Mouse (Mus musculus): ENCODE measurements around the gene Adcy7. TPM values are rescaled to one million over a fixed set of nuclear protein-coding genes. Genes with fewer than 3 reads are reported as not detected.

Gene Adcy7
- polyA plus RNA-seq, 1 experiment = 63.7 TPM

DNA sequence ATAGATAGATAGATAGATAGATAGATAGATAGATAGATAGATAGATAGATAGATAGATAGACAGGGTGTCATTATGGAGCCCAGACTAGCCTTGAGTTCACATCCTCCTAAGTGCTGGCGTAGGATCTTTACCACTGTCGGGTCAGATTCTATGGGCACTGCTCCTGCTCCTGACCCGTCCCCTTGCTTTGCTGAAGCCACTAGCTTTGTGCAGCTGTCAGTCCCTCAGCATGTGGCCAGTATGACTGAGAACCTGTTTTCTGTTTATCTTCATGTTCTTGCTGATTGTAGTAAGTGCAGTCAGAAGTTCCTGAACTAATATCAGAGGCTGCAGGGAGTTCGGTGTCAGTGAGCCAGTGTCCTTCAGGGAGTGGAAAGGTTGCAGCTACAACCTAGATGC is 35.5 kb downstream of the Adcy7 start:
- Histone ChIP-seq H3K27me3 (ENCODE audit: control insufficient read depth, insufficient read depth, low read length) (no peaks in the 10 kb centered on the region), H3K4me1 (replicated peaks; ENCODE audit: control insufficient read depth, insufficient read depth, low read length) (peaks cover 29% of the 10 kb centered on the region), H3K36me3 (ENCODE audit: control insufficient read depth, insufficient read depth, low read length) (peaks cover 5% of the 10 kb centered on the region; the same call in 1 of the 2 replicates), H3K4me3 (ENCODE audit: control insufficient read depth, insufficient read depth, low read length) (no peak overlapping the region), H3K27ac (ENCODE audit: control insufficient read depth, insufficient read depth, low read length) (no peak overlapping the region)
- no peak for DNase-seq
- TF ChIP-seq POLR2A (IDR thresholded peaks at IDR 0.05; ENCODE audit: control insufficient read depth, extremely low read depth, insufficient read depth, low read length, poor library complexity) = no peak
- no peak for TF ChIP-seq CTCF (IDR thresholded peaks at IDR 0.05; ENCODE audit: borderline replicate concordance, control insufficient read depth, extremely low read depth, insufficient read depth, low read length, poor library complexity)
- WGBS = 98% methylated on average over 4 of the region's 4 CpGs

DNA sequence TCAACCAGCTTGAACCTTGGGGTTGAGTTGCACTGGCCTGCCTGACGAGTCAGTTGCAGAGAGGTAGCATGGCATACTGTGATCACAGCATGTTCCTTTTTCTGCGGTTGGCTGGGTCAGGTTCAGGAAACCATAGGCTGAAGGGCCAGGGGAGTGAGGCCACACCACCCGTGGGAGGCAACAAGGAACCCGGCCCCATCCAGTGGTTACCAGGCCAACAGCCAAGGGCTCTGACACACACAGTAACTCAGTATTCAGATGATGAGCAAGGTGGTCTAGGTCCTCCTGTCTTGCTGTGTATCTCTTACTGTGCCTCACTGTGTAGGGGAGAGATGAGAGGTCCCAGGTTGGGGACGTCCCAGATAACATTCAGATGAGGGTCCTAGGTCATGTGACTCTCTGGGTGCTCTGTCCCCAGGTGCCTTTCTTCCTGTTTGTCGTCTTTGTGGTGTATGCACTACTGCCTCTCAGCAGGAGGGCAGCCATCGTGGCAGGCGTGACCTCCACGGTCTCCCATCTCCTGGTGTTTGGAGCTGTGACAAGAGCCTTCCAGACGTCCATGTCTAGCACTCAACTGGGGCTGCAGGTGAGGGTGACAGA is 37.2 kb downstream of the Adcy7 start:
- Histone ChIP-seq H3K27me3 (ENCODE audit: control insufficient read depth, insufficient read depth, low read length) (no peaks in the 10 kb centered on the region), H3K36me3 (ENCODE audit: control insufficient read depth, insufficient read depth, low read length) (peaks cover 11% of the 10 kb centered on the region), H3K27ac (ENCODE audit: control insufficient read depth, insufficient read depth, low read length) (no peak overlapping the region), H3K4me1 (replicated peaks; ENCODE audit: control insufficient read depth, insufficient read depth, low read length) (peaks cover 29% of the 10 kb centered on the region), H3K4me3 (ENCODE audit: control insufficient read depth, insufficient read depth, low read length) (no peak overlapping the region)
- no peak for DNase-seq
- WGBS = 38% methylated on average over 10 of the region's 10 CpGs
- TF ChIP-seq POLR2A (IDR thresholded peaks at IDR 0.05; ENCODE audit: control insufficient read depth, extremely low read depth, insufficient read depth, low read length, poor library complexity) (no peak), CTCF (IDR thresholded peaks at IDR 0.05; ENCODE audit: borderline replicate concordance, control insufficient read depth, extremely low read depth, insufficient read depth, low read length, poor library complexity) (no peak)

GRCm38 (mm10) chr8:88309881-88310280 is 37.7 kb downstream of the Adcy7 start:
- Histone ChIP-seq H3K36me3 (ENCODE audit: control insufficient read depth, insufficient read depth, low read length) (peaks cover 12% of the 10 kb centered on the region), H3K27ac (ENCODE audit: control insufficient read depth, insufficient read depth, low read length) (no peak overlapping the region), H3K27me3 (ENCODE audit: control insufficient read depth, insufficient read depth, low read length) (no peaks in the 10 kb centered on the region), H3K4me3 (ENCODE audit: control insufficient read depth, insufficient read depth, low read length) (no peak overlapping the region), H3K4me1 (replicated peaks; ENCODE audit: control insufficient read depth, insufficient read depth, low read length) (peaks cover 29% of the 10 kb centered on the region)
- DNase-seq = no peak
- WGBS = 93% methylated on average over 7 of the region's 7 CpGs
- TF ChIP-seq CTCF (IDR thresholded peaks at IDR 0.05; ENCODE audit: borderline replicate concordance, control insufficient read depth, extremely low read depth, insufficient read depth, low read length, poor library complexity) (no peak), POLR2A (IDR thresholded peaks at IDR 0.05; ENCODE audit: control insufficient read depth, extremely low read depth, insufficient read depth, low read length, poor library complexity) (no peak)

DNA sequence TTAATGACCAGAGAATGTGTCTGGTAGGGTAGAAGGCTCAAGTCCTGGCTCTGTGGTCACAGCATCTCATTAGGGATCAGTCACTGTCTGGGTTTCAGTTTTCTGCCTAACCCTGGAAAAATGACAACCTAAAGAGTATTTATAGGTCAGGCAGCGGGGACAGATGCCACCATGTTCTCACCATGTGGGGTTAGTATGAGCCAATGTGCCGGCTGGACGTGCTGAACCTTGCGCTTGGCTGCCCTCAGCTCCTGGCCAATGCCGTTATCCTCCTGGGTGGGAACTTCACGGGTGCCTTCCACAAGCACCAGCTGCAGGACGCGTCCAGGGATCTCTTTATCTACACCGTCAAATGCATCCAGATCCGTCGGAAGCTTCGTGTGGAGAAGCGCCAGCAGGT is 38.1 kb downstream of the Adcy7 start:
- no peak overlapping the region for H3K27ac ChIP-seq (ENCODE audit: control insufficient read depth, insufficient read depth, low read length)

DNA sequence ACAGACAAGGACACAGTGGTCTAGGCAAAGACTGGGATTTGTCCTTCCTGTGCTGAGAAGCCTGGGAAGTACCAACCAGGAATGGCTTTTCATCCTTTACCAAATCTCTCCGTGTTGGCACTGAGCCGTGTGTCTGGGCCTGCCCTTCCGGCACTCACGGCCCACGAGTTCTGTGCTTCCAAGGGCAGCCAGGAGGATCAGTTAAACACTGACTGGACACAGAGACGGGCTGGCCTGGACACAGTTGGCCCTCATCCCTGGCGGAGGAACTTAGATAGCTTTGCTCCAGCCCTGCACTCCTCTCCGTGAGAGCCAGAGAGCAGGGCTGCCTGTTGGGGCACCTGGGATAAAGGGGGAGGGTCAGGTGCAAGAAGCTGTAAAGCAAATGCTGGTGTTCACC is 40.8 kb downstream of the Adcy7 start:
- Histone ChIP-seq H3K4me1 (replicated peaks; ENCODE audit: control insufficient read depth, insufficient read depth, low read length) (peaks cover 16% of the 10 kb centered on the region), H3K4me3 (ENCODE audit: control insufficient read depth, insufficient read depth, low read length) (no peak overlapping the region), H3K27me3 (ENCODE audit: control insufficient read depth, insufficient read depth, low read length) (no peaks in the 10 kb centered on the region), H3K27ac (ENCODE audit: control insufficient read depth, insufficient read depth, low read length) (no peak overlapping the region), H3K36me3 (ENCODE audit: control insufficient read depth, insufficient read depth, low read length) (peaks cover 11% of the 10 kb centered on the region)
- TF ChIP-seq CTCF (IDR thresholded peaks at IDR 0.05; ENCODE audit: borderline replicate concordance, control insufficient read depth, extremely low read depth, insufficient read depth, low read length, poor library complexity) (no peak), POLR2A (IDR thresholded peaks at IDR 0.05; ENCODE audit: control insufficient read depth, extremely low read depth, insufficient read depth, low read length, poor library complexity) (no peak)
- WGBS = 97% methylated on average over 8 of the region's 8 CpGs
- no peak for DNase-seq

More for the DNA sequence above, 38.1 kb downstream of the Adcy7 start:
- TF ChIP-seq CTCF (IDR thresholded peaks at IDR 0.05; ENCODE audit: borderline replicate concordance, control insufficient read depth, extremely low read depth, insufficient read depth, low read length, poor library complexity) (no peak), POLR2A (IDR thresholded peaks at IDR 0.05; ENCODE audit: control insufficient read depth, extremely low read depth, insufficient read depth, low read length, poor library complexity) (no peak)
- DNase-seq = no peak
- peaks cover 16% of the 10 kb centered on the region for H3K36me3 ChIP-seq (ENCODE audit: control insufficient read depth, insufficient read depth, low read length)
- H3K27me3 ChIP-seq (ENCODE audit: control insufficient read depth, insufficient read depth, low read length) = no peaks in the 10 kb centered on the region
- over 99% methylated on average over 13 of the region's 13 CpGs for WGBS
- no peak overlapping the region for H3K4me3 ChIP-seq (ENCODE audit: control insufficient read depth, insufficient read depth, low read length)
- peaks cover 29% of the 10 kb centered on the region for H3K4me1 ChIP-seq (replicated peaks; ENCODE audit: control insufficient read depth, insufficient read depth, low read length)

DNA sequence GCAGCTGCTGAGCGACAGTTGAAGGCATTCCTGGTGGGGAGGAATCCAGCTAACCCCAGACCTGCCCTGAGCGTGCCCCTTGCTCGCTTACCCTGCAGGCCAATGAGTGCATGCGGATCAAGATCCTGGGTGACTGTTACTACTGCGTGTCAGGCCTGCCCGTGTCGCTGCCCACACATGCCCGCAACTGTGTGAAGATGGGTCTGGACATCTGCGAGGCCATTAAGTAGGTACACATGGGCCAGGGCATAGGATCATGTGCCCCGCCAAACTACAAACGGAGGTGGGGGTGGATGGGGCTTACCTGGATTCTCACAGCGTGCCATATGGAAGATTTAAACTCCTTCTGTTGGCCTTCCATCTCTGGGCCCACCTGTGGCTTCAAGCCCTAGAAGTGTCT is 41.8 kb downstream of the Adcy7 start:
- no peak for DNase-seq
- H3K27ac ChIP-seq (ENCODE audit: control insufficient read depth, insufficient read depth, low read length) = no peak overlapping the region
- H3K36me3 ChIP-seq (ENCODE audit: control insufficient read depth, insufficient read depth, low read length) = peaks cover 15% of the 10 kb centered on the region
- H3K27me3 ChIP-seq (ENCODE audit: control insufficient read depth, insufficient read depth, low read length) = no peaks in the 10 kb centered on the region
- TF ChIP-seq POLR2A (IDR thresholded peaks at IDR 0.05; ENCODE audit: control insufficient read depth, extremely low read depth, insufficient read depth, low read length, poor library complexity) (no peak), CTCF (IDR thresholded peaks at IDR 0.05; ENCODE audit: borderline replicate concordance, control insufficient read depth, extremely low read depth, insufficient read depth, low read length, poor library complexity) (no peak)
- H3K4me1 ChIP-seq (replicated peaks; ENCODE audit: control insufficient read depth, insufficient read depth, low read length) = peaks cover 10% of the 10 kb centered on the region
- H3K4me3 ChIP-seq (ENCODE audit: control insufficient read depth, insufficient read depth, low read length) = no peak overlapping the region
- WGBS = 98% methylated on average over 12 of the region's 12 CpGs

DNA sequence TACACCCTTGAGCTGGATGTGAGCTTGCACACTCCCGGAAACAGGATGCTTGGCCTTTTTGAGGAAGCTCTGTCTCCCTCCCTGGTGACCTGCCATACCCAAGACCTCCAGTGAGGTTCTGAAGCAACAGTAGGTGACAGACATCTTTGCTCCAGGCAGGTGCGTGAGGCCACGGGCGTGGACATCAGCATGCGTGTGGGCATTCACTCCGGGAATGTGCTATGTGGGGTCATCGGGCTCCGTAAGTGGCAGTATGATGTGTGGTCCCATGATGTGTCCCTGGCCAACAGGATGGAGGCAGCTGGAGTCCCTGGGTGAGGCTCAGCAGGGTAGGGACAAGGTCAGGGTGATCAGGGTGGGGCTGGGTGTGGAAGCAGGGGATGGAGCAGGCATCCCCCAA is 43.1 kb downstream of the Adcy7 start:
- Histone ChIP-seq H3K4me1 (replicated peaks; ENCODE audit: control insufficient read depth, insufficient read depth, low read length) (no peaks in the 10 kb centered on the region), H3K36me3 (ENCODE audit: control insufficient read depth, insufficient read depth, low read length) (peaks cover 15% of the 10 kb centered on the region), H3K27ac (ENCODE audit: control insufficient read depth, insufficient read depth, low read length) (no peak overlapping the region), H3K4me3 (ENCODE audit: control insufficient read depth, insufficient read depth, low read length) (no peak overlapping the region), H3K27me3 (ENCODE audit: control insufficient read depth, insufficient read depth, low read length) (no peaks in the 10 kb centered on the region)
- DNase-seq = no peak
- TF ChIP-seq CTCF (IDR thresholded peaks at IDR 0.05; ENCODE audit: borderline replicate concordance, control insufficient read depth, extremely low read depth, insufficient read depth, low read length, poor library complexity) (no peak), POLR2A (IDR thresholded peaks at IDR 0.05; ENCODE audit: control insufficient read depth, extremely low read depth, insufficient read depth, low read length, poor library complexity) (no peak)
- 99% methylated on average over 8 of the region's 8 CpGs for WGBS
